Mouse (Mus musculus) urinary bladder, postnatal 4 days (tissue): ENCODE results near the gene Nrxn1.
"Not testable (repeated sequence)": the region's sequence is repeated elsewhere in the genome, so short reads cannot be mapped to it uniquely, and the experiment has no call there.

Source experiments
- DNase-seq, 2 experiments: peaks; one replicate each; pipeline ENCODE4 v3.0.0; 2021 to 2022; ENCODE audit warnings: low spot score in 2 of 2

Nrxn1 gene

GRCm38 (mm10) chr17:90583826-90584534, 508.9 kb downstream of the Nrxn1 start:
- DNase-seq, result no peak

- DNase-seq, result no peak
Observed at GRCm38 (mm10) chr17:90583196-90583595, 509.7 kb downstream of the Nrxn1 start.

DNA sequence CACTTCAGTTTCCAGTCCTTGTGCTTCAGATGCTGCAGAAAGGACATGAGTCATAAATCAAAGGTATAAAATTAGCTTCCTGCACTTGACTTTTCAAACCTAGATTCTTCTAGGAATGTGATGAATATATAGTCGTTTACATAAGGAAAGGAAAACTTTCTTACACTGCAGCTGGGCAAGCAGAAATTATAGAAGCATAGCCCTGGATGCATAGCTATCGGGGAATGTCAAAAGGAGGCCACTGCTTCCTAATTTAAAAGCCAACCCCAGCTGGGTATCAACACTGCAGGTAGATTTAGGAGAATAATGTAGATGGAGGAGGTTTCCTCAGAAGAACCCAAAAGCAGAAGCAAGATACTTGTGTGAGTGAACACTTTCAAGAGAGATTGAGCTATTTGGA, 523.0 kb downstream of the Nrxn1 start:
- no peak for DNase-seq

DNA sequence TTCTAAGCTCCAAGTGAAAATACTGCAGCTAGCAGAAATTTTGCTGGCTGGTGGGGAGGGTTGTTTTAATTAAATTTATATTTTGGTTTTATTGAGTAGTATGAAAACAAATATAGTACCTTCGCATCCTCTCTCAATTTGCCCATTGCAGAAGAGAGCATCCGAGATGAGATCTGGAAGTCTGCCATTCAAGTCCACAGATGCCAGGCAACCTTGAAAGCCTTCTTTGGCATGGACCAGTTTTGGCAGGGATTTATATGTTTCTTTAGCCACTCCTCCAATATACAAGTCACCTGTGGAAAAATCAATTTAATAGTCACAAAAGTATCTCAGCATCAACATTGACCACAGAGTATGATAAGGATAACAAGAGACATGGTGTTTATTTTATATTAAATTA, 527.7 kb downstream of the Nrxn1 start:
- no peak for DNase-seq

DNA sequence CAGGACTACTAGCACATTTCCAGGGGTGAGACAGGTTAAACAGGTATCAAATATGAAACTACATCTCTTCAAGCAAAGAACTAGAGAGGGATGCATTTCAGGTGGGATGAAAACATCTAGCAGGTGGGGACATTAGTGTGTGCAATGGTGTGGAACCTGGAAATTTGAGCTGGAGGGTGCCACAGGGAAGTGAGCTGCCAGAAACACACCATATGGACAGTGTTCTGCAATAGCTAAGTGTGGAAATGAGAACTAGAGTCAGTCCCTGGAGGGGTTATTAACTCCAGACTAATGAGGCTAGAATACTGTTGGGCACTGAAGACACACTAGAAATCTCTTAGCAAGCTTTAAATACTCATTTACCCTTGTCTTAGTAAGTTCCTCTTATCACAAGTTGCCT, 536.5 kb downstream of the Nrxn1 start:
- DNase-seq, result no peak

GRCm38 (mm10) chr17:90550415-90550814, 542.5 kb downstream of the Nrxn1 start:
- DNase-seq, result no peak

DNA sequence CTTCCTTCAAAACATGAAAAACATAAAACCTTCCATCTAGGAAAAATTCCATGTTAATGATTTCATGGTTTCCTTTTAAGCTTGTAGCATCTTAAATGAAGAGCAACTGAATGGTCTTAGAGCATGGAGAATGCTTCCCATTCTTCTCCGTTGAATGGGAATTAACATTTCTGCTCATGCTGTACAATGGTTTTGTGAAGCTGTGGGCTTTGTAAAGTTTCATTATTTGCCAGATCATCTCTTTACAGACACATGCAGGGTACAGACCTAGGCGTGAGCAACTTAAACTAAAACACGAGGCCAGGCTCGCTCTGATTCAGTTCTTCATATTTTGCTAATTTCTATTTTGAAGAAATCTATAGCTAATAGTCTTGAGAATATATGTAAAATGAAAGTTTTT, 546.1 kb downstream of the Nrxn1 start:
- DNase-seq, result no peak

DNA sequence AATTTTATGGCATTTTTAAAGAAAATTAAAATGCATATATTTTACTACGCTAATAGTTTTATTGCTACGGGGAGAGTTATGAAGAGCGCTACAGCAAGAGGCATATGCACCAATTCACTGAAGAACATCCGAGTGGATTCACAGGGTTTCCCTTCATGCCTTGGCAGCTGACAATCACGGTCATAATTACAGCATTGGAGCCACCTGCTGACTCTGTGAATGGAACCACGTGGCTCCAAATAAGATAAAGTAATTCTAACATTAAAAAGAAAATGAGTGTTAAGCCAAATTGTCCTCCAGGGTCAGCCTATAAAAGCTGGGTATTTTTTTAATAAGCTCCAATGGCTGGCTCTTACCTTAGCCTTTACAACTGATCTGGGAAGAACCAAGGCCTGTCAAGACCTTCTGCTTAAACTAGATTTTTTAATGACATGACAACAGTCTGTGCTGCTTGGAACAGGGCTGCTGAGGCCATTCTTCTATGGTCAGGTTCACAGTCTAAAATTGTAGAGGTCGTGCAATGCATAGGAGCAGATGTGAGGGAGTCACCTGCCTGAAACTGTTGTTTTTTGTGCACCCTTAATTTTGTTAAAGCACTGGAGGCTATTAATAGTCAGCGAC, 548.1 kb downstream of the Nrxn1 start:
- DNase-seq, result no peak

- no peak for DNase-seq
Observed at GRCm38 (mm10) chr17:90543986-90544638, 548.8 kb downstream of the Nrxn1 start.

GRCm38 (mm10) chr17:90531443-90531842, 561.4 kb downstream of the Nrxn1 start:
- DNase-seq, result no peak

GRCm38 (mm10) chr17:90506026-90506425, 586.8 kb downstream of the Nrxn1 start:
- DNase-seq, result no peak

DNA sequence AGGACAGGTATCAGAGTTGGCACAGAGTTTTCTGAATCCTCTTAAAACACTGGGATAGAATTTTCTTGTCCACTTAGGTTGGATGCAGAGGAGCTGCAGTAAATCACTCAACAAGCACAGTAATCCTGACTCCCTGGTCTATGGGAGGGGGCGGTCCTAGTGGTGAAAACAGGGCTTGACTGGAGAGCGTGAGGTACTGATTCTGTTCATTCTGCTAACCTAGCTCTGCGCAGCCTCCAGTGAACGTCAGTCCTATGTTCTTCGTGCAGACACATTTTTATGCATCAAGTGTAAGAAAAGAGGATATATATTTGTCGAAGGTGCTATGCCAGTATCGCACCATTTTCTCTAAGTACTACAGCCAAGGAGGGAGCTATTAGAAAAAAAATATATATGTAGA, 588.9 kb downstream of the Nrxn1 start:
- not testable (repeated sequence) for DNase-seq

- no peak for DNase-seq
Observed at GRCm38 (mm10) chr17:90501023-90501675, 591.7 kb downstream of the Nrxn1 start.

DNA sequence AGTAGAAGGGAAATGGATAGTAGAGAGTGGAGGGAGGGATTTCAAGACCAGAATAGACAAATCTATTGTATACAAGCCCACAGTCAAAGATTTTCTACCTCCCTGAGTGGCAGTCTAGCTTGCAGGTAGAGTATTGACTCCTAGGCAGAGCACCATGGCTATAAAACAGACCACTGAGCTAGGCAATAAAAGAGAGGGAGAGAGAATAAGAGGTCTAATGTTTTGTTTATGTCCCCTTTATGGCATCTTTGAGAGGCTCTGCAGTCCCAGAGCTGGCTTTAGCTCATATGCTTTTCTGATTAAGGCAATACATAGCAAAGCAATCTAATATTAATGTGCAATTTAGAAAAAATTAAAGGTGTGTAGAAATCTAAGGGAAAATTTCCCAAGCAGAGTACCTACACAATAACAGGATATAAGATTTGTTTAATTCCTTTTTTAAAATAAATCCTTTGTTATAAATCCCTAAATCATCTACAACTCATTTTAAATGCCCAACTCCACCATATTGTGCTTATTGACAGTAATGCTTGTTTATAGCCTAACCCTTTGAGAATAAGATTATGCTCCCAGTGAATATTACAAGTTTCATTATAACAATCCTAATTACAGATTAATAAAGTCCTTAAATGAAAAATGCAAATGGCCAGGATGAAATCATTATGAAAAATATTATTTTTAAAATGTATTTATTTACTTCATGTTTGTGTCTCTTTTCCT, 613.2 kb downstream of the Nrxn1 start:
- DNase-seq, result no peak

- DNase-seq, result no peak
Observed at GRCm38 (mm10) chr17:90456748-90457147, 636.1 kb downstream of the Nrxn1 start.

DNA sequence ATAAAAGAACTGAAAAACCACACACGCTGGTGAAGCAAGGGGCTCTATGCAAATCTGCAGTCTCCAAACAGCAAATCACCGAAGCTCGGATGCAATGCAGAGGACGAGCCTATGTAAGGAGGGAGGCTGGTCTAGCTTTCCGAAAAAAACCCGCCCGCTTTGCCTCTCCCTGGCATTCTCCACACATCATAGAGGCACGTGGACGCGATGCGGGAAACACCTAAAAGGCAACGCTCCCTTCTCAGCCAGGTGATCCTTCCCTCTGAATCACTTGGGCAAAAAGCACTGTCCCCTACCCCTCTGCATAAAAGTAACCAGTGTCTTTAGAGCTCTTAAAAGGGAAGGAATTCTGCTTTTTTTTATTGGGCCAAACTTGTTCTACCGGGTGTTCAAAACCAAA, 637.0 kb downstream of the Nrxn1 start:
- no peak for DNase-seq

GRCm38 (mm10) chr17:90455409-90455775, 637.5 kb downstream of the Nrxn1 start:
- peak in 1 of 2 experiments; percentile 60 for DNase-seq

- peak in 1 of 2 experiments; percentile 17 for DNase-seq
Observed at GRCm38 (mm10) chr17:90454738-90455408, 638.0 kb downstream of the Nrxn1 start.

GRCm38 (mm10) chr17:90454356-90454737, 638.5 kb downstream of the Nrxn1 start:
- no peak for DNase-seq

GRCm38 (mm10) chr17:90453280-90453679, 639.6 kb downstream of the Nrxn1 start:
- DNase-seq, result no peak

GRCm38 (mm10) chr17:90452770-90453169, 640.1 kb downstream of the Nrxn1 start:
- no peak for DNase-seq
